Mouse (Mus musculus) limb, embryonic 15.5 days (tissue): ENCODE results near the gene Fas. TPM values are rescaled to one million over a fixed set of nuclear protein-coding genes. Genes with fewer than 3 reads are reported as not detected.

Experiments
- ATAC-seq: fragments of 200-750 bp; cut with Nextera tagmentation; 2 replicates; pipeline ENCODE4 v1.8.0; 2017; ENCODE audit warnings: low read depth, moderate TSS enrichment; ENCODE audit not compliant: insufficient number of reproducible peaks, low FRiP score, low TSS enrichment
- H3K27ac ChIP-seq: fragments of 300-500 bp; sonication (generic); 2 replicates; pipeline ENCODE4 v1.5.1; 2015; ENCODE audit warnings: moderate library complexity, mild to moderate bottlenecking, inconsistent platforms
- H3K27me3 ChIP-seq: fragments of 300-500 bp; sonication (generic); 2 replicates; pipeline ENCODE4 v1.6.1; 2015; ENCODE audit warnings: inconsistent platforms
- H3K36me3 ChIP-seq: fragments of 300-500 bp; sonication (generic); 2 replicates; pipeline ENCODE4 v1.6.1; 2015; ENCODE audit warnings: inconsistent platforms
- H3K4me1 ChIP-seq: fragments of 300-500 bp; sonication (generic); 2 replicates; pipeline ENCODE4 v1.6.1; 2015; ENCODE audit warnings: inconsistent platforms
- H3K4me2 ChIP-seq: fragments of 300-500 bp; sonication (generic); 2 replicates; pipeline ENCODE4 v1.6.1; 2015; ENCODE audit warnings: mild to moderate bottlenecking, inconsistent platforms
- H3K4me3 ChIP-seq: fragments of 300-500 bp; sonication (generic); 2 replicates; pipeline ENCODE4 v1.5.1; 2015; ENCODE audit warnings: mild to moderate bottlenecking, inconsistent platforms
- H3K9ac ChIP-seq: fragments of 300-500 bp; sonication (generic); 2 replicates; pipeline ENCODE4 v1.6.1; 2015; ENCODE audit warnings: inconsistent platforms
- H3K9me3 ChIP-seq: fragments of 300-500 bp; sonication (generic); 2 replicates; pipeline ENCODE4 v1.6.1; 2016; ENCODE audit warnings: inconsistent platforms
- WGBS: fragments of 180-500 bp; shearing (Covaris S2); methylation state at CpG from one replicate; pipeline ENCODE4 v1.1.7; 2015; 5-methylcytosine and 5-hydroxymethylcytosine counted together
- polyA plus RNA-seq: library from polyadenylated mRNA; unstranded; fragments of >200 nt; fragmentation: Nextera tagmentation; extraction: Ambion mirVana; gene quantifications from 2 replicates; pipeline ENCODE4 v1.2.1, GENCODE M21; 2015

Fas gene
- polyA plus RNA-seq, 1 experiment from 2014 or later, result 7.0 TPM

- Histone ChIP-seq H3K9me3 (no peaks in the 10 kb centered on the region), H3K27ac (no peak overlapping the region), H3K36me3 (no peaks in the 10 kb centered on the region), H3K4me2 (no peak overlapping the region), H3K9ac (no peak overlapping the region), H3K4me3 (no peak overlapping the region), H3K4me1 (peaks cover 16% of the 10 kb centered on the region), H3K27me3 (no peaks in the 10 kb centered on the region)
- 76% methylated on average over 13 of the region's 13 CpGs for WGBS
- no peak for ATAC-seq
Observed at GRCm38 (mm10) chr19:34287656-34288415, 2.6 kb upstream of the Fas start.

GRCm38 (mm10) chr19:34288696-34289095 is 1.8 kb upstream of the Fas start:
- H3K4me2 ChIP-seq, result no peak overlapping the region
- no peak overlapping the region for H3K27ac ChIP-seq
- no peaks in the 10 kb centered on the region for H3K36me3 ChIP-seq
- peaks cover 16% of the 10 kb centered on the region for H3K4me1 ChIP-seq
- H3K9me3 ChIP-seq, result no peaks in the 10 kb centered on the region
- no peak for ATAC-seq
- no peak overlapping the region for H3K9ac ChIP-seq
- H3K27me3 ChIP-seq, result 0 out of 2 replicates have a peak, but pooled peaks cover 3% of the 10 kb centered on the region
- H3K4me3 ChIP-seq, result no peak overlapping the region
- 91% methylated on average over 1 of the region's 1 CpGs for WGBS

- 5% methylated on average over 15 of the region's 15 CpGs for WGBS
- 0 out of 2 replicates have a peak, but pooled peaks have one; percentile 15 for ATAC-seq
Observed at GRCm38 (mm10) chr19:34290872-34291341, 441 bp downstream of the Fas start.

GRCm38 (mm10) chr19:34291379-34291778 is 913 bp downstream of the Fas start:
- peak overlapping the region; percentile 85 for H3K4me2 ChIP-seq
- peak overlapping the region; percentile 47 for H3K4me3 ChIP-seq
- H3K9me3 ChIP-seq, result no peaks in the 10 kb centered on the region
- no peak overlapping the region for H3K27ac ChIP-seq
- no peak for ATAC-seq
- H3K27me3 ChIP-seq, result 0 out of 2 replicates have a peak, but pooled peaks cover 3% of the 10 kb centered on the region
- no peaks in the 10 kb centered on the region for H3K36me3 ChIP-seq
- H3K4me1 ChIP-seq, result peaks cover 14% of the 10 kb centered on the region
- no peak overlapping the region for H3K9ac ChIP-seq
- WGBS, result 47% methylated on average over 8 of the region's 8 CpGs

More at GRCm38 (mm10) chr19:34290872-34291341, 441 bp downstream of the Fas start:
- Histone ChIP-seq H3K4me1 (peaks cover 14% of the 10 kb centered on the region), H3K27me3 (0 out of 2 replicates have a peak, but pooled peaks cover 3% of the 10 kb centered on the region), H3K9me3 (no peaks in the 10 kb centered on the region), H3K4me2 (peak overlapping the region; percentile 85), H3K27ac (no peak overlapping the region), H3K4me3 (peak overlapping the region; percentile 47), H3K9ac (peak overlapping the region; percentile 33; the same call in 1 of the 2 replicates), H3K36me3 (no peaks in the 10 kb centered on the region)

GRCm38 (mm10) chr19:34291956-34292355 is 1.5 kb downstream of the Fas start:
- no peak overlapping the region for H3K4me3 ChIP-seq
- 57% methylated on average over 5 of the region's 5 CpGs for WGBS
- no peak overlapping the region for H3K27ac ChIP-seq
- H3K4me2 ChIP-seq, result no peak overlapping the region
- H3K27me3 ChIP-seq, result 0 out of 2 replicates have a peak, but pooled peaks cover 3% of the 10 kb centered on the region
- H3K4me1 ChIP-seq, result peaks cover 14% of the 10 kb centered on the region
- no peak overlapping the region for H3K9ac ChIP-seq
- ATAC-seq, result no peak
- H3K36me3 ChIP-seq, result no peaks in the 10 kb centered on the region
- H3K9me3 ChIP-seq, result no peaks in the 10 kb centered on the region

GRCm38 (mm10) chr19:34292701-34293100 is 2.2 kb downstream of the Fas start:
- WGBS, result 80% methylated on average over 2 of the region's 2 CpGs
- Histone ChIP-seq H3K9me3 (no peaks in the 10 kb centered on the region), H3K27ac (no peak overlapping the region), H3K36me3 (no peaks in the 10 kb centered on the region), H3K4me3 (no peak overlapping the region), H3K4me1 (peaks cover 14% of the 10 kb centered on the region), H3K27me3 (0 out of 2 replicates have a peak, but pooled peaks cover 3% of the 10 kb centered on the region), H3K9ac (no peak overlapping the region), H3K4me2 (no peak overlapping the region)
- no peak for ATAC-seq

- H3K36me3 ChIP-seq, result no peaks in the 10 kb centered on the region
- 0 out of 2 replicates have a peak, but pooled peaks cover 3% of the 10 kb centered on the region for H3K27me3 ChIP-seq
- peaks cover 14% of the 10 kb centered on the region for H3K4me1 ChIP-seq
- ATAC-seq, result no peak
- no peak overlapping the region for H3K9ac ChIP-seq
- no peaks in the 10 kb centered on the region for H3K9me3 ChIP-seq
- H3K4me3 ChIP-seq, result no peak overlapping the region
- no peak overlapping the region for H3K4me2 ChIP-seq
- WGBS, result 74% methylated on average over 3 of the region's 3 CpGs
- no peak overlapping the region for H3K27ac ChIP-seq
Observed at GRCm38 (mm10) chr19:34293376-34293947, 3.0 kb downstream of the Fas start.

GRCm38 (mm10) chr19:34295442-34295841 is 5.0 kb downstream of the Fas start:
- Histone ChIP-seq H3K27me3 (0 out of 2 replicates have a peak, but pooled peaks cover 3% of the 10 kb centered on the region), H3K27ac (no peak overlapping the region), H3K36me3 (no peaks in the 10 kb centered on the region), H3K9me3 (no peaks in the 10 kb centered on the region), H3K9ac (no peak overlapping the region), H3K4me2 (no peak overlapping the region), H3K4me1 (peaks cover 9% of the 10 kb centered on the region), H3K4me3 (no peak overlapping the region)
- ATAC-seq, result no peak
- WGBS, result 47% methylated on average over 6 of the region's 6 CpGs

GRCm38 (mm10) chr19:34298531-34298930 is 8.1 kb downstream of the Fas start:
- Histone ChIP-seq H3K4me2 (no peak overlapping the region), H3K4me1 (no peaks in the 10 kb centered on the region), H3K27me3 (no peaks in the 10 kb centered on the region), H3K9me3 (no peaks in the 10 kb centered on the region), H3K27ac (no peak overlapping the region), H3K9ac (no peak overlapping the region), H3K4me3 (no peak overlapping the region), H3K36me3 (no peaks in the 10 kb centered on the region)
- no peak for ATAC-seq
- WGBS, result 74% methylated on average over 1 of the region's 1 CpGs

GRCm38 (mm10) chr19:34299229-34299628 is 8.8 kb downstream of the Fas start:
- no peaks in the 10 kb centered on the region for H3K9me3 ChIP-seq
- H3K27ac ChIP-seq, result no peak overlapping the region
- H3K36me3 ChIP-seq, result no peaks in the 10 kb centered on the region
- no peak overlapping the region for H3K4me3 ChIP-seq
- H3K9ac ChIP-seq, result no peak overlapping the region
- H3K4me2 ChIP-seq, result no peak overlapping the region
- no peaks in the 10 kb centered on the region for H3K4me1 ChIP-seq
- no peaks in the 10 kb centered on the region for H3K27me3 ChIP-seq
- ATAC-seq, result no peak
- 75% methylated on average over 4 of the region's 4 CpGs for WGBS

GRCm38 (mm10) chr19:34300430-34300829 is 10.0 kb downstream of the Fas start:
- Histone ChIP-seq H3K36me3 (no peaks in the 10 kb centered on the region), H3K4me3 (no peak overlapping the region), H3K4me1 (no peaks in the 10 kb centered on the region), H3K9ac (no peak overlapping the region), H3K4me2 (no peak overlapping the region), H3K9me3 (no peaks in the 10 kb centered on the region), H3K27me3 (no peaks in the 10 kb centered on the region), H3K27ac (no peak overlapping the region)
- WGBS, result 79% methylated on average over 2 of the region's 2 CpGs
- ATAC-seq, result no peak

- no peaks in the 10 kb centered on the region for H3K36me3 ChIP-seq
- no peak overlapping the region for H3K4me3 ChIP-seq
- H3K27ac ChIP-seq, result no peak overlapping the region
- ATAC-seq, result no peak
- H3K9me3 ChIP-seq, result no peaks in the 10 kb centered on the region
- no peak overlapping the region for H3K9ac ChIP-seq
- H3K27me3 ChIP-seq, result no peaks in the 10 kb centered on the region
- H3K4me2 ChIP-seq, result no peak overlapping the region
- H3K4me1 ChIP-seq, result no peaks in the 10 kb centered on the region
Observed at GRCm38 (mm10) chr19:34304917-34305316, 14.5 kb downstream of the Fas start.
